Mouse (Mus musculus): Measurements from ENCODE around the gene Bcas1. TPM values are rescaled to one million over a fixed set of nuclear protein-coding genes. Genes with fewer than 3 reads are reported as not detected.

Gene Bcas1
- total RNA-seq, 1 experiment = 2.9 TPM

DNA sequence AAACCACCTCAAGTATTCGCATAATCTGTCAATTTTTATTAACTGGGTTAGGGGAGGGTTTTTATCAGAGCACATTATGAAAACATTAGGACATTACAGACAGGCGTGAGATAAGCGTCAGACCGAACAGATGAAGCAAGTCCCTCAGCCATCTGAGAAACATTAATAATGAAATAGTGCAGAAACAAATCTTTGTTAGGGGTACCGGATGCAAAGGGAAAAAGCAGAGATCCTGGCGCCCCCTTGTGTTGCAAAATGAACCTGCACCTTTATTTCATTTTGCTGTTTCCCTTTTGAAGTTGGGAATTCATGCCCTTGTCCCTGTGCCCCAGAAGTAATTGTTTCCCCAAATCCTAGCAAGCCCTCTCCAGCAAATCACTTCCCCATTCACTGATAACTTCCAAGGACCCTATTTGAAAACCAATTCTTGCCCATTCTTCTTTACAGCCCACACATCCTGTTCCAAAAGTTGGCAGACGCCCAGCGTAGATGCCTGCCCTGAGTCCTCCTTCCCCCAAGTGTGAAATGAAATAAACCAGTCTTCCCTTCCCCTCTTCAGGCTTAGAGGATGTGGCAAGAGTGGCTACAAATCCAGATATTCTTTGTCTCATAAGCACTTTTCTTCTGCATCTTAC is 80.4 kb downstream of the Bcas1 start:
- Histone ChIP-seq H3K4me1 (ENCODE audit: control insufficient read depth in 2 of 2, insufficient read depth in 2 of 2, low read length in 2 of 2, poor library complexity in 1 of 2) (peaks cover 2 to 20% of the 10 kb centered on the region in 2 experiments), H3K27ac (ENCODE audit: insufficient read depth, low read depth, low read length, poor library complexity, severe bottlenecking) (no peak overlapping the region), H3K9ac (ENCODE audit: insufficient read depth, low read depth, low read length, poor library complexity, severe bottlenecking) (no peak overlapping the region), H3K4me3 (ENCODE audit: insufficient read depth in 1 of 2, low read depth in 1 of 2, low read length in 2 of 2, poor library complexity in 1 of 2, severe bottlenecking in 1 of 2) (no peak overlapping the region), H3K36me3 (ENCODE audit: control insufficient read depth, insufficient read depth, low read length, poor library complexity, severe bottlenecking) (no peaks in the 10 kb centered on the region), H3K9me3 (ENCODE audit: control insufficient read depth, insufficient read depth, low read depth, low read length) (no peaks in the 10 kb centered on the region)
- TF ChIP-seq ZC3H11A (IDR thresholded peaks at IDR 0.05; ENCODE audit: borderline replicate concordance, low read depth, low read length) (no peak), CHD2 (IDR thresholded peaks at IDR 0.05; ENCODE audit: low read depth, low read length) (no peak), ZNF384 (IDR thresholded peaks at IDR 0.05; ENCODE audit: low read depth, low read length) (no peak), HCFC1 (IDR thresholded peaks at IDR 0.05; ENCODE audit: borderline replicate concordance, insufficient read depth, low read length) (no peak), MAFK (IDR thresholded peaks at IDR 0.05; ENCODE audit: insufficient read depth, low read depth, low read length) (no peak)
- in situ Hi-C loops (cut with MboI; ENCODE audit: low sequenced_read_pairs in 2 of 2, unreplicated experiment in 2 of 2) = no loop called here
- peak; percentile 34 for DNase-seq (ENCODE audit: low read depth, low spot score)

DNA sequence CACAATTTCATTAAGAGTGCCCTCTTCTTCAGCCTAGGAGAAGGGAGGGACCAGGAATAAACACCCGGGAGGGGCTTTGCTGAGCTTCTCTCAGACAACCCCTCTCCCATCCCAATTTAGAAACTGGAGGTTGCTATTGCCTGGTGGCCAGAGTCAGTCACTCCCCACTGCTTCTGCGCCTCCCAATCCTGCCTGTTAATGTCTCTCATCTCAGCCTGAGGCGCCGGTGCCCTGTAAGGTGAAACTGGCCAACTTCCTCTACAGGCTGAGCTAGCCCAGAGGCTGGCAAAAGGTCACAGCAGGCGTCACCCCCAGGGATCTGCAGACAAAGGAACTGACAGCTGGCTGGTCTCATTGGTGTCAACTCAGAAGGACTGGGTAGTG is 82.2 kb downstream of the Bcas1 start:
- TF ChIP-seq ZC3H11A (IDR thresholded peaks at IDR 0.05; ENCODE audit: borderline replicate concordance, low read depth, low read length) (no peak), MAFK (IDR thresholded peaks at IDR 0.05; ENCODE audit: insufficient read depth, low read depth, low read length) (no peak), CHD2 (IDR thresholded peaks at IDR 0.05; ENCODE audit: low read depth, low read length) (no peak)

GRCm38 (mm10) chr2:170344502-170345409 is 82.9 kb downstream of the Bcas1 start:
- Histone ChIP-seq H3K27ac (ENCODE audit: insufficient read depth, low read depth, low read length, poor library complexity, severe bottlenecking) (no peak overlapping the region), H3K36me3 (ENCODE audit: control insufficient read depth, insufficient read depth, low read length, poor library complexity, severe bottlenecking) (no peaks in the 10 kb centered on the region), H3K9ac (ENCODE audit: insufficient read depth, low read depth, low read length, poor library complexity, severe bottlenecking) (no peak overlapping the region), H3K9me3 (ENCODE audit: control insufficient read depth, insufficient read depth, low read depth, low read length) (no peaks in the 10 kb centered on the region), H3K4me1 (ENCODE audit: control insufficient read depth in 2 of 2, insufficient read depth in 2 of 2, low read length in 2 of 2, poor library complexity in 1 of 2) (peaks cover 4 to 21% of the 10 kb centered on the region in 2 experiments), H3K4me3 (ENCODE audit: insufficient read depth in 1 of 2, low read depth in 1 of 2, low read length in 2 of 2, poor library complexity in 1 of 2, severe bottlenecking in 1 of 2) (no peak overlapping the region)
- no peak for DNase-seq (ENCODE audit: low read depth, low spot score)
- in situ Hi-C loops (cut with MboI; ENCODE audit: low sequenced_read_pairs in 2 of 2, unreplicated experiment in 2 of 2) = no loop called here
- no peak for TF ChIP-seq HCFC1 (IDR thresholded peaks at IDR 0.05; ENCODE audit: borderline replicate concordance, insufficient read depth, low read length)
- no peak for TF ChIP-seq CHD2 (IDR thresholded peaks at IDR 0.05; ENCODE audit: low read depth, low read length)
- no peak for TF ChIP-seq MAFK (IDR thresholded peaks at IDR 0.05; ENCODE audit: insufficient read depth, low read depth, low read length)
- no peak for TF ChIP-seq ZNF384 (IDR thresholded peaks at IDR 0.05; ENCODE audit: low read depth, low read length)
- TF ChIP-seq ZC3H11A (IDR thresholded peaks at IDR 0.05; ENCODE audit: borderline replicate concordance, low read depth, low read length) = no peak

More for the DNA sequence above, 82.2 kb downstream of the Bcas1 start:
- H3K27ac ChIP-seq (ENCODE audit: insufficient read depth, low read depth, low read length, poor library complexity, severe bottlenecking) = no peak overlapping the region
- no peak for DNase-seq (ENCODE audit: low read depth, low spot score)
- in situ Hi-C loops (cut with MboI; ENCODE audit: low sequenced_read_pairs in 2 of 2, unreplicated experiment in 2 of 2) = no loop called here
- peaks cover 2 to 20% of the 10 kb centered on the region in 2 experiments for H3K4me1 ChIP-seq (ENCODE audit: control insufficient read depth in 2 of 2, insufficient read depth in 2 of 2, low read length in 2 of 2, poor library complexity in 1 of 2)
- no peaks in the 10 kb centered on the region for H3K9me3 ChIP-seq (ENCODE audit: control insufficient read depth, insufficient read depth, low read depth, low read length)
- H3K9ac ChIP-seq (ENCODE audit: insufficient read depth, low read depth, low read length, poor library complexity, severe bottlenecking) = no peak overlapping the region
- no peak overlapping the region for H3K4me3 ChIP-seq (ENCODE audit: insufficient read depth in 1 of 2, low read depth in 1 of 2, low read length in 2 of 2, poor library complexity in 1 of 2, severe bottlenecking in 1 of 2)
- H3K36me3 ChIP-seq (ENCODE audit: control insufficient read depth, insufficient read depth, low read length, poor library complexity, severe bottlenecking) = no peaks in the 10 kb centered on the region

DNA sequence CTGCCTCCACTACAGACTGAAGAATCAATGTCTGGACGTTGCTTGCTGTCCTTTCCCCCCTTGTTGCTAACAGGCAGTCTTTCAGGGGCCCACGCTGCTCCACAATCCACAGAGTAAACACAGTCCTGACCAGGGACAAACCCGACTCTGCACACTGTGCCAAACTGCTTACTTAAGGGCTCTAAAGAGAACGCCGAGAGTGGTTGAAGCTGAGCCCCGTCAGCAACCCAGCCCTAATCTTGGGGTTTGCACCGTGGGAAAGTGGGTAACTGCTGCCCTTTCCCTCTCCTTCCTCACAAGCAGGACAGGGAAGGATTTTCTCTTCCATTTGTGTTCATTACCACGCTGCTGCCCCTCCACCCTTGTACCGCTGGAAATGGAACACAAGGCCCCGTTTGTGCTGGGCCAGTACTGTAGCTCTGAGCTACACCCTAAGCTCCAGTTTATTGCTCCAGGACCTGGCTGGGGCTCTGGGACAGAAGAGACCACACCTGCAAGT is 83.8 kb downstream of the Bcas1 start:
- no peak overlapping the region for H3K27ac ChIP-seq (ENCODE audit: insufficient read depth, low read depth, low read length, poor library complexity, severe bottlenecking)
- no peak for DNase-seq (ENCODE audit: low read depth, low spot score)
- no peaks in the 10 kb centered on the region for H3K36me3 ChIP-seq (ENCODE audit: control insufficient read depth, insufficient read depth, low read length, poor library complexity, severe bottlenecking)
- TF ChIP-seq ZC3H11A (IDR thresholded peaks at IDR 0.05; ENCODE audit: borderline replicate concordance, low read depth, low read length) (no peak), ZNF384 (IDR thresholded peaks at IDR 0.05; ENCODE audit: low read depth, low read length) (no peak), MAFK (IDR thresholded peaks at IDR 0.05; ENCODE audit: insufficient read depth, low read depth, low read length) (no peak), HCFC1 (IDR thresholded peaks at IDR 0.05; ENCODE audit: borderline replicate concordance, insufficient read depth, low read length) (no peak), CHD2 (IDR thresholded peaks at IDR 0.05; ENCODE audit: low read depth, low read length) (no peak)
- in situ Hi-C loops (cut with MboI; ENCODE audit: low sequenced_read_pairs in 2 of 2, unreplicated experiment in 2 of 2) = no loop called here
- H3K4me1 ChIP-seq (ENCODE audit: control insufficient read depth in 2 of 2, insufficient read depth in 2 of 2, low read length in 2 of 2, poor library complexity in 1 of 2) = peaks cover 4 to 26% of the 10 kb centered on the region in 2 experiments; a peak in 3 of 4 replicates
- H3K9ac ChIP-seq (ENCODE audit: insufficient read depth, low read depth, low read length, poor library complexity, severe bottlenecking) = peak overlapping the region; percentile 22
- peak overlapping the region in 1 of 2 experiments; percentile 19; a peak in 1 of 4 replicates for H3K4me3 ChIP-seq (ENCODE audit: insufficient read depth in 1 of 2, low read depth in 1 of 2, low read length in 2 of 2, poor library complexity in 1 of 2, severe bottlenecking in 1 of 2)
- H3K9me3 ChIP-seq (ENCODE audit: control insufficient read depth, insufficient read depth, low read depth, low read length) = no peaks in the 10 kb centered on the region

All from ES-E14 (cell line).